Mouse (Mus musculus) stomach, embryonic 15.5 days (tissue): ENCODE results near the gene Parva. TPM values are rescaled to one million over a fixed set of nuclear protein-coding genes. Genes with fewer than 3 reads are reported as not detected.

ENCODE experiments used
- ATAC-seq: fragments of 200-750 bp; cut with Nextera tagmentation; 2 replicates; pipeline ENCODE4 v1.8.0; 2017; ENCODE audit warnings: low read depth, moderate number of reproducible peaks, moderate TSS enrichment; ENCODE audit not compliant: insufficient read depth, low FRiP score
- H3K27ac ChIP-seq: fragments of 300-500 bp; sonication (generic); 2 replicates; pipeline ENCODE4 v1.5.1; 2015; ENCODE audit warnings: mild to moderate bottlenecking, inconsistent platforms
- H3K27me3 ChIP-seq: fragments of 300-500 bp; sonication (generic); replicated peaks from 2 replicates; pipeline ENCODE4 v1.6.1; 2015; ENCODE audit warnings: inconsistent platforms
- H3K36me3 ChIP-seq: fragments of 300-500 bp; sonication (generic); 2 replicates; pipeline ENCODE4 v1.6.1; 2015; ENCODE audit warnings: inconsistent platforms
- H3K4me1 ChIP-seq: fragments of 300-500 bp; sonication (generic); 2 replicates; pipeline ENCODE4 v1.6.1; 2015; ENCODE audit warnings: inconsistent platforms
- H3K4me2 ChIP-seq: fragments of 300-500 bp; sonication (generic); 2 replicates; pipeline ENCODE4 v1.6.1; 2015; ENCODE audit warnings: mild to moderate bottlenecking, inconsistent platforms
- H3K4me3 ChIP-seq: fragments of 300-500 bp; sonication (generic); replicated peaks from 2 replicates; pipeline ENCODE4 v1.5.1; 2015; ENCODE audit warnings: inconsistent platforms
- H3K9ac ChIP-seq: fragments of 300-500 bp; sonication (generic); 2 replicates; pipeline ENCODE4 v1.6.1; 2015; ENCODE audit warnings: inconsistent platforms
- H3K9me3 ChIP-seq: fragments of 300-500 bp; sonication (generic); 2 replicates; pipeline ENCODE4 v1.6.1; 2016; ENCODE audit warnings: inconsistent platforms
- WGBS: fragments of 180-500 bp; shearing (Covaris S2); methylation state at CpG from one replicate; pipeline ENCODE4 v1.1.7; 2015; 5-methylcytosine and 5-hydroxymethylcytosine counted together
- polyA plus RNA-seq: library from polyadenylated mRNA; unstranded; fragments of >200 nt; fragmentation: Nextera tagmentation; extraction: Ambion mirVana; gene quantifications from 2 replicates; pipeline ENCODE4 v1.2.1, GENCODE M21; 2015

The Parva gene
- polyA plus RNA-seq, result 101 and 108 TPM in 2 replicates

- Histone ChIP-seq H3K9me3 (no peaks in the 10 kb centered on the region), H3K4me3 (peak within 1 kb of the TSS; percentile 72), H3K27ac (peak within 1 kb of the TSS; percentile 99), H3K36me3 (no peaks in the 10 kb centered on the region), H3K4me2 (peak within 1 kb of the TSS; percentile 69), H3K4me1 (peaks cover 12% of the 10 kb centered on the region; the same call in 1 of the 2 replicates), H3K27me3 (no peaks in the 10 kb centered on the region), H3K9ac (peak within 1 kb of the TSS; percentile 82)
- ATAC-seq, result peak; percentile 73
- under 1% methylated on average over 47 of the region's 49 CpGs for WGBS
Measured at GRCm38 (mm10) chr7:112427357-112428157, at the start of gene Parva. TSS of gene Parva (plus strand) at chr7:112427505.

GRCm38 (mm10) chr7:112378056-112378455, 49.2 kb upstream of the Parva start:
- no peaks in the 10 kb centered on the region for H3K27me3 ChIP-seq
- no peaks in the 10 kb centered on the region for H3K9me3 ChIP-seq
- no peak overlapping the region for H3K9ac ChIP-seq
- H3K4me1 ChIP-seq, result peaks cover 3% of the 10 kb centered on the region; the same call in 1 of the 2 replicates
- no peak overlapping the region for H3K4me2 ChIP-seq
- H3K27ac ChIP-seq, result no peak overlapping the region
- WGBS, result 83% methylated on average over 5 of the region's 5 CpGs
- no peaks in the 10 kb centered on the region for H3K36me3 ChIP-seq
- H3K4me3 ChIP-seq, result no peak overlapping the region
- ATAC-seq, result no peak

- no peaks in the 10 kb centered on the region for H3K9me3 ChIP-seq
- no peak overlapping the region for H3K4me2 ChIP-seq
- no peaks in the 10 kb centered on the region for H3K36me3 ChIP-seq
- 71% methylated on average over 5 of the region's 5 CpGs for WGBS
- peaks cover 3% of the 10 kb centered on the region; the same call in 1 of the 2 replicates for H3K4me1 ChIP-seq
- H3K9ac ChIP-seq, result no peak overlapping the region
- H3K27ac ChIP-seq, result 0 out of 2 replicates have a peak overlapping the region, but pooled peaks have one; percentile 12
- H3K4me3 ChIP-seq, result no peak overlapping the region
- no peaks in the 10 kb centered on the region for H3K27me3 ChIP-seq
- ATAC-seq, result no peak; the same call in 1 of the 2 replicates
Measured at GRCm38 (mm10) chr7:112378476-112378875, 48.8 kb upstream of the Parva start.

- Histone ChIP-seq H3K27me3 (no peaks in the 10 kb centered on the region), H3K9me3 (no peaks in the 10 kb centered on the region), H3K27ac (no peak overlapping the region), H3K36me3 (no peaks in the 10 kb centered on the region), H3K4me2 (no peak overlapping the region), H3K4me1 (peaks cover 18% of the 10 kb centered on the region), H3K9ac (no peak overlapping the region), H3K4me3 (no peak overlapping the region)
- 43% methylated on average over 5 of the region's 5 CpGs for WGBS
- no peak for ATAC-seq
Measured at GRCm38 (mm10) chr7:112386521-112386920, 40.8 kb upstream of the Parva start.

GRCm38 (mm10) chr7:112387876-112388275, 39.4 kb upstream of the Parva start:
- Histone ChIP-seq H3K4me2 (no peak overlapping the region), H3K9me3 (no peaks in the 10 kb centered on the region), H3K27ac (no peak overlapping the region), H3K4me3 (no peak overlapping the region), H3K36me3 (no peaks in the 10 kb centered on the region), H3K4me1 (peaks cover 28% of the 10 kb centered on the region), H3K27me3 (no peaks in the 10 kb centered on the region), H3K9ac (no peak overlapping the region)
- 69% methylated on average over 5 of the region's 5 CpGs for WGBS
- ATAC-seq, result no peak

- H3K4me2 ChIP-seq, result no peak overlapping the region
- H3K27ac ChIP-seq, result no peak overlapping the region
- peaks cover 28% of the 10 kb centered on the region for H3K4me1 ChIP-seq
- H3K36me3 ChIP-seq, result no peaks in the 10 kb centered on the region
- WGBS, result 81% methylated on average over 5 of the region's 5 CpGs
- no peak overlapping the region for H3K4me3 ChIP-seq
- H3K9me3 ChIP-seq, result no peaks in the 10 kb centered on the region
- no peaks in the 10 kb centered on the region for H3K27me3 ChIP-seq
- ATAC-seq, result no peak
- no peak overlapping the region for H3K9ac ChIP-seq
Measured at GRCm38 (mm10) chr7:112388363-112388875, 38.9 kb upstream of the Parva start.

GRCm38 (mm10) chr7:112389611-112390251, 37.6 kb upstream of the Parva start:
- 28% methylated on average over 6 of the region's 6 CpGs for WGBS
- peak overlapping the region; percentile 24 for H3K4me2 ChIP-seq
- H3K9ac ChIP-seq, result no peak overlapping the region
- no peaks in the 10 kb centered on the region for H3K9me3 ChIP-seq
- peak overlapping the region; percentile 84 for H3K27ac ChIP-seq
- no peaks in the 10 kb centered on the region for H3K27me3 ChIP-seq
- H3K4me1 ChIP-seq, result peaks cover 28% of the 10 kb centered on the region
- ATAC-seq, result no peak
- no peak overlapping the region for H3K4me3 ChIP-seq
- H3K36me3 ChIP-seq, result no peaks in the 10 kb centered on the region

- peak; percentile 12; the same call in 1 of the 2 replicates for ATAC-seq
- Histone ChIP-seq H3K27me3 (no peaks in the 10 kb centered on the region), H3K4me1 (peaks cover 28% of the 10 kb centered on the region), H3K36me3 (no peaks in the 10 kb centered on the region), H3K27ac (peak overlapping the region; percentile 84), H3K9ac (no peak overlapping the region), H3K4me2 (peak overlapping the region; percentile 24), H3K4me3 (no peak overlapping the region), H3K9me3 (no peaks in the 10 kb centered on the region)
- WGBS, result 18% methylated on average over 11 of the region's 11 CpGs
Measured at GRCm38 (mm10) chr7:112390252-112390936, 36.9 kb upstream of the Parva start.

GRCm38 (mm10) chr7:112390937-112391605, 36.2 kb upstream of the Parva start:
- H3K4me3 ChIP-seq, result no peak overlapping the region
- peak overlapping the region; percentile 78 for H3K27ac ChIP-seq
- peak overlapping the region; percentile 26 for H3K4me2 ChIP-seq
- no peaks in the 10 kb centered on the region for H3K9me3 ChIP-seq
- H3K27me3 ChIP-seq, result no peaks in the 10 kb centered on the region
- no peak overlapping the region for H3K9ac ChIP-seq
- 0 out of 2 replicates have a peak, but pooled peaks have one; percentile 21 for ATAC-seq
- H3K36me3 ChIP-seq, result no peaks in the 10 kb centered on the region
- peaks cover 28% of the 10 kb centered on the region for H3K4me1 ChIP-seq
- 16% methylated on average over 6 of the region's 6 CpGs for WGBS

- no peaks in the 10 kb centered on the region for H3K4me1 ChIP-seq
- no peaks in the 10 kb centered on the region for H3K9me3 ChIP-seq
- H3K9ac ChIP-seq, result no peak overlapping the region
- H3K27me3 ChIP-seq, result no peaks in the 10 kb centered on the region
- no peak for ATAC-seq
- no peaks in the 10 kb centered on the region for H3K36me3 ChIP-seq
- 87% methylated on average over 3 of the region's 3 CpGs for WGBS
- no peak overlapping the region for H3K4me2 ChIP-seq
- H3K4me3 ChIP-seq, result no peak overlapping the region
- H3K27ac ChIP-seq, result no peak overlapping the region
Measured at GRCm38 (mm10) chr7:112397786-112398185, 29.5 kb upstream of the Parva start.

GRCm38 (mm10) chr7:112399425-112400170, 27.7 kb upstream of the Parva start:
- no peak overlapping the region for H3K9ac ChIP-seq
- no peak overlapping the region for H3K4me2 ChIP-seq
- no peak overlapping the region for H3K4me3 ChIP-seq
- no peaks in the 10 kb centered on the region for H3K36me3 ChIP-seq
- H3K27me3 ChIP-seq, result no peaks in the 10 kb centered on the region
- no peaks in the 10 kb centered on the region for H3K4me1 ChIP-seq
- no peak for ATAC-seq
- H3K9me3 ChIP-seq, result no peaks in the 10 kb centered on the region
- H3K27ac ChIP-seq, result no peak overlapping the region
- 77% methylated on average over 7 of the region's 7 CpGs for WGBS
